Mouse (Mus musculus) frontal cortex, postnatal 36 days (tissue): ENCODE data around the gene Rgp1.
"Not testable (repeated sequence)": the region's sequence is repeated elsewhere in the genome, so short reads cannot be mapped to it uniquely, and the experiment has no call there.

Experiments
- DNase-seq, 2 experiments: peaks; one replicate each; pipeline ENCODE4 v3.0.0; 2022; ENCODE audit warnings: low spot score in 2 of 2

Rgp1 gene

DNA sequence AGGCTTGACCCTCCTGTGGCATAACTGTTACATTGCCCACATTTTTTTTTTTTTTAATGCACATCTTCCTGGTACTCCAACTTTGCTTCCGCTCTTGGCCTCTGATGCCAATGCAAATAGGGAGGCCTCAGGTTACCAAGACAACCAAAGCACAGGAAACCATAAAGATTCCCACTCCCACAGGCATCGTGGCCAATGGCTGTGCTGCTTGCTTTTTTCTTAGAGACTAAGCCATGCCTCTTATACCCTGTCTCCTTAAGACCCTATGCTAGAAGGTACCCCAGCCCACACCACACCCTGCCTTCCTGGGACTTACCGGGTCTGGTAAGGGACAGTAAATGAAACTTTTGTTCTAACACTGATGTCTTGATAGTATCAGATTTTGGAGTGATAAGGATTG, 14.9 kb downstream of the Rgp1 start:
- DNase-seq, result no peak

DNA sequence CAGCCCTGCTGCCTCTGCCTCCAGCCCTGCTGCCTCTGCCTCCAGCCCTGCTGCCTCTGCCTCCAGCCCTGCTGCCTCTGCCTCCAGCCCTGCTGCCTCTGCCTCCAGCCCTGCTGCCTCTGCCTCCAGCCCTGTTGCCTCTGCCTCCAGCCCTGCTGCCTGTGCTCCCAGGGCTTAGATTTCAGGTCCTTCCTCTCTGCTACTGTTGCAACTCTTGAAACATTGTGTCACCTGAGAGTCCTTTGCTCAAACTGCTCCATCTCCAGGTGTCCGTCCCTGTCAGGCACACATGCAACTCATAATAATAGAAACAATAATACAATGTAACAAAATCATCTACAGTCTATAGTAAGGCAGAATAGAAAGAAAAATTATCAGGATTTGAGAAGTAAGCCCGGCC, 18.1 kb downstream of the Rgp1 start:
- DNase-seq, result not testable (repeated sequence)

DNA sequence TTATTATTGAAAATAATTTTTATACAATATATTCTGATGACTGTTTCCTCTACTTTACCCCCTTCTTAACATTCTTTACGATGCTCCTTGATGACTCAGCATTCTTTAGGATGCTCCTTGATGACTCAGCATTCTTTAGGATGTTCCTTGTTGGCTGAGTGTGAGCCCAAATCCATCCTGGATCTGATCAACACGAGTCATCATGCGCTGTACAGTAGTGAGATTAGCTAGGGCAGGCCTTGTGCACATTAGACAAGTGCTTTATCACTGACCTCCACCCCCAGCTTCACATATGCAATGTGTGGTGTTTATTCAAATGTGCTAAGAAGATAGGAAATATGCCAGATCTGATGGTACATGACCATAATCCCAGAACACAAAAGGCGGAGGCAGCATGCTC, 19.7 kb downstream of the Rgp1 start:
- no peak for DNase-seq

DNA sequence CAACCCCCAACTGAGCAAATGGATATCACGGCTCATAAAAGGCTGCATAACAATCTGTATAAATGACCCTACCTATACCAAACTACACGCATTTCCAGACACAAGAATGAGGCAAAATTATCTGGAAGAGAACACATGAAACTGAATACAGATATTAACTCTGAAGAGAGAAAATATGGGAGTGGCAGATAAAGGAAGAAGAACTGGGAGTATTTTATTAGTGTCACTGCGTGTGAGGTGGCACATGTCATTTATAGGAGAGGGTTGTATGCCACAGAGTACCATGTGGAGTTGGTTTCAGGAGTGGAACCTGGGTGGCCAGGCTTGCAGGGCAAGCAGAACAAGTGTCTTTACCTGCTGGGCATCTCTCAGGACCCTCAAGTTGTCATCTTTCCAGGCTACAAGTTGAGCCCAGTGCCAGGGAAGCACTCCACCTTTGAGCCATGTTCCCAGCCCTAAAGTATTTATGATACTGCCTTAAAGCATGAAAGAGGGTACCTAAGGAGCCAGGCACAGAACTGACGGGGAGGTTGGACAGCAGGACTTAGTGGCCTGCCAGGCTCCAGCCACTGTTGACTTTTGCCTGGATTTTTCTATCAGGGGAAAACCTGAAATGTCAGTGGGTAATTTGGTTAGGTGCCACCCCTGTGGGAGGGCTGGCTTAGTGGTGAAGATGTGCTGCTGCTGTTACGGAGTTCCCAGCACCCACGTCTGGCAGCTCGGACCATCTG, 20.3 kb downstream of the Rgp1 start:
- DNase-seq, result no peak

DNA sequence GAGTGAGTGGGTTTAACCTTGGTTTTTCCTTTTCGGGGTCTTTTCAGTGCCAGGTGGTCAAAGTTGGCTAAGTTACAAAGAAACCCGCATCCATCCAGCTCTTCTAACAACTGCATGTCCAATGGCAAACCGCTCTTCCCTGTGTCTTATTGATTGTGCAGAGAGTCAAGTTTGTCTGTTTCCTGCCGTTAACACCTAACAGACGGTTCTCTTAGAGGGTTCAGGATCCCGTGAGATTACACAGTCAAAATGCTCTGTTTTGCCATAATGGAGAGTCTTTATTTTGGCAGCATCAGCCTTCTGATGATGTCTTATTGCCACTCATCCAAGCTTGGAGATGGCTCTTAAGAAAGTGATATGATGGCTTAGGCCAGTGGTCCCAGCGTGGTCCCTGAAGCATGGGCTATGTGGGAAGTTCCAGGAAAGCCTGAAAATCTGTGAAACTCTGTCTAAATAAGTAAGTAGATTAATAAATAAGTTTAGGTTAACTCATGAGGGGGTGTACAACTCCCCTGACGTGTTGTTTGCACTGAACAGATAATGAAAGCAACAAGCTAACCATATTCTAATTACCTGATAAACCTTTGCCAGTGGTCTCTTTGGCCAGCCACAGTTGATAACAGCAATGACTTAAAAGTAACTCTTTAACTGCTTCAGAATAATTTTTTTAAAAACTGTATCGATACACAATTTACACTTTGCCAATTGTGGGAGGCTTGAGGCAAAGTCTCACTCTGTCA, 21.9 kb downstream of the Rgp1 start:
- no peak for DNase-seq

DNA sequence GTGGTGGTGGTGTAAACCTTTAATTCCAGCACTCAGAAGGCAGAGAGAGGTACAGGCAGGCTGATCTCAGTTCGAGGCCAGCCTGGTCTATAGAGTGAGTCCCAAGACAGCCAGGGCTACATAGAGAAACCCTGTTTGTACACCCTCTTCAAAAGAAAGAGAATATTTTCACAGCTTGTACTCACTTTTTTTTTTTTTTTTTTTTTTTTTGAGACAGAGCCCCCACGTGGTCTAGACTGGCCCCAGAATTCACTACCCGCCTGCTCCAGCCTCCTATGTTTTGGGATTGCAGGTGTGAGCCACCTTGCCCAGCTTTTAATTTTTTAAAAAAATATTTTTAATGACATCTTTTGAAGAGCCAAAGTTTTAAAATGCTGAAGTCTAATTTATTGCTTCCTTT, 25.6 kb downstream of the Rgp1 start:
- DNase-seq, result no peak

DNA sequence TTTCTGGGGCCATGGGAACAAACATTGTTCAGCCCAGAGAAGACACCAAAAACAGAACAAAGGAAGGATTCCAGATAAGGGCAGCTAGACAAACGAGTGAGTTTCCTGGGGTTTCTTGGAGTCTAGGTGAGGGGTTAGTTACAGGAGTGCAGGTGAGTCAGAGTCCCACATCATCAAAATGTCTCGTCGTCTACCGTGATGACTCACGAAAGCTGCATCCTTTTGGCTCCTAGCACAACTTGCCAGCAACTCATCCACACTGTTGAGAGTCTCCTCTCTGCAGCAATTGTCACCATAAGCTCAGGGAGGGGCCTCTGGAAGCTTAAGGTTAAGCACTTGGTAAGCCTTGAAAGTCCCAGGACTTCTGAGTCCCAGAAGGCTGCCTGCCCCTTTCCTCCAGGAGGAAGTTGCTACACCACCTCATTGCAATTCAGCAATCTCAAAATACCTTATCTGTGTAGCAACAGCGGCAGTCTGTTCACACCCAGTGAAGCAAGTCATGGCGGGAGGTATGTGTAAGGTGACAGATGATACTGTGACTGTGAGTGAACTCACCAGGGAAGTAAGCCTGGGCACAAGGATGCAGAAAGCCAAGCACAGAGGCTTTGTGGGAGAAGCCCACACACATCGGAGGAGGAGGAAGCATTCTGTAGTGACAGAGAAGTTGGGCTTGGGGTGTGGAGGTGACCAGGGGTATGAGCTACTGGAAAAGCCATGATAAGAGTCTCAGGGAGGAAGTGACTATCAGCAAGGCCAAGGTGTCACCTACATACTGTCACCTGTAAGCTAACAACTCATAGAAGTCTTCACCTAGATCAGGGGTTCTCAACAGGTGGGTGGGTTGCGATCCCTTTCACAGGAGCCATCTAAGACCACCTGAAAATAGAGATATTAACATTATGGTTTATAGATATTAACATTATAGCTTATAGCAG, 26.5 kb downstream of the Rgp1 start:
- DNase-seq, result no peak

DNA sequence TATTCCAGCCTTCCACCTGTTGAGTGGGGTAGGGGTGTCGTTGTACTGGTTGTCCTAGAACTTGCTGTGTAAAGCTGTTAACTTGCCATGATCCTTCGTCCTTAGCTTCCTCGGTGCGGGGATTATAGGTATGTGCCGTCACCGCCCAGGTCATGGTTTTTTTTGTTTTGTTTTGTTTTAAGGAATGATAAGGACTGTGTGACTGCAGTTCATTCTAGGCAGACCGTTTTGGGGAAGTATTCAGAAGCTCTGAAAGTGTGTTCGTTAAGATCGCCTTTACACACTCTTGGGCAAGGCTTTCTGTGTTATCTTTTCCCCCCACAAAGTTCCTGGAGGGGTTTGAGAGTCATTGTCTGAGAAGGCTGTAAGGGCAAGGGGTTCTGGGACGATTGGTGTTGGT, 34.0 kb downstream of the Rgp1 start:
- DNase-seq, result no peak

DNA sequence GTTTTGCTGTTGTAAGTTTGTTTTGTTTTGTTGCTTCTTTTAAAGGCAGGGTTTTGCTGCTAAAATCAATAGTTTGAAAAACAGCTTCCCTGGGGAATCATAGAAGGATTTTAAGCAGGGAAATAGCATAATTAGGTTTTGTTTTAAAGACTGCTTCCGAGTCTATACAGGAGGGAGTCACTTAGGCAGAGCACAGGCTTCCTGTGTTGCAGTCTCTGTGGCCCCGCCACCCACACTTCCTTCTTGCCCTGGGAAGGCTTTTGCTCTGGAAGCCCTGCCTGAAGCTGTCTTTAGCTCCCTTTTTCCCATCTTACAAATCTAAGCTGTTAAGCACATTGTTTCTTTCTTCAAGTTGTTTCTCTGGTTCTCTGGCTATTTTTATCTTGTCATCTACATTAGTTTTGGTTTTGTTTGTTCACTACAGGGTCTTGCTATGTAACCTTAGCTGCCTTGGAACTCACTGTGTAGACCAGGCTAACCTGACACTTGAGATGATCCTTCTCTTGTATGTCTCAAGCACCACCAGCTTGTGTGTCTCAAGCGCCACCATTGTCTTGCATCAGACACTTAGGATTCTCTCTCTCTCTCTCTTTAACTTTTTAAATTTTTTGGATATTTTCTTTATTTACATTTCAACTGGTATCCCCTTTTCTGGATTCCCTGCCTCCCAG, 34.7 kb downstream of the Rgp1 start:
- no peak for DNase-seq

DNA sequence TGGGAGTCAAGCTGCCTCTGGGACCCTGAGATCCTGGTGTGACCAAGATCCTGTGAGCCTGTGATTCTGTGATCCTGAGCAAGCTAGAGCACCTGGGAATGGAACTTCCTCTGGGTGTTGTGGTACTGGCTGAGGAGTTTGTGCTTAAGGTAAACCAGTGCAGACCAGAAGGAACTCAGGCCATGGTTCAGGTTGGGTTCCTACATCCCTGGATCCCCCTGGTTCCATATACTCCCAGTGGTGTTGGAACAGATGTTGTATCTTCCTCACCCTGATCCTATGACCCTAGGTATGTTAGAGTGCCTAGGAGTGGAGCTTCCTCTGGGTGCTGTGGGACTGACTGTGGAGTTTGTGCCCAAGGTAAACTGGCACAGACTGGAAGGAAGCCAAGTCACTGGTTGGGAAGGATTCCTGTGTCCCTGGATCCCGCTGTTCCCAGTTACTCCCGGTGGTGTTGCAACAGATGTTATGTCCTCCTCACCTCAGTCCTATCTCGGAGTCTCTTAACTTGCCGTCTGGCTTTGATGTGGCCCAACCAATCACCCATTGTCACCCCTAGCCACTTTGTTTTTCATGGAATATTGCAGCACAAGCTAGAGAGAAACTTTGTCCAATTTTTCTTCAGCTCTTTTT, 41.7 kb downstream of the Rgp1 start:
- no peak for DNase-seq

DNA sequence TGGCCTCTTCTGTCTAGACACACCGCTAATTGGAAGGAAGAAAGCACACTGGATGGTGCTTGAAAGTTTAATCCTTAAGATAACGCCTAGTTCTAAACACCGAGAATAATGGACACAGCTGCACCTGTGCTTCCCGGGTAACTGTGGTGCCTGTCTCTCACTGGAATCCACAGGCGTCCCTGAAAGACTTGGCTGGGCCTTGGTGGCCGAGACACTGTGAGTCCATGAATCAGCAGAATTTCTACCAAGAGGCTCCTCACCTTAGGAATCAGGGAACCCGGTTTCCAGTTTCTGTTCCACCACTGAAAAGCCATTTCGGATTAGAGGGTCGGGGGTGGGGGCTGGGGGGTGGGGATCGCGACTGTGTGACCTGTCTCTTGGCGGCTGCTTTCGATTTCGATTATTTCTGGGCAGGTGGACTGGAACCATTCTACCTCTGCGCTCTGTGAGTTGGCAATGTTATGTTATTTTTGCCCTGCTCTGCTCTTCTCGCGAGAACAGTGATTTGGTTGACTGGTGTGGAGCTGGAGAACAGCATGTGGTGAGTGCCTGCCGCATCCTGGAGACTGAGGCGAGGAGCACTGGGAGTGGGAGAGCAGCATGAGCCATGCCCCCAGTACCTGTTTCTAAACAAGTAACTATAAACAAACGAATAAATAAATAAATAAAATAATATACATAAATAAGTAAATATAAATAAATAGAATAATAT, 50.7 kb downstream of the Rgp1 start:
- DNase-seq, result no peak

DNA sequence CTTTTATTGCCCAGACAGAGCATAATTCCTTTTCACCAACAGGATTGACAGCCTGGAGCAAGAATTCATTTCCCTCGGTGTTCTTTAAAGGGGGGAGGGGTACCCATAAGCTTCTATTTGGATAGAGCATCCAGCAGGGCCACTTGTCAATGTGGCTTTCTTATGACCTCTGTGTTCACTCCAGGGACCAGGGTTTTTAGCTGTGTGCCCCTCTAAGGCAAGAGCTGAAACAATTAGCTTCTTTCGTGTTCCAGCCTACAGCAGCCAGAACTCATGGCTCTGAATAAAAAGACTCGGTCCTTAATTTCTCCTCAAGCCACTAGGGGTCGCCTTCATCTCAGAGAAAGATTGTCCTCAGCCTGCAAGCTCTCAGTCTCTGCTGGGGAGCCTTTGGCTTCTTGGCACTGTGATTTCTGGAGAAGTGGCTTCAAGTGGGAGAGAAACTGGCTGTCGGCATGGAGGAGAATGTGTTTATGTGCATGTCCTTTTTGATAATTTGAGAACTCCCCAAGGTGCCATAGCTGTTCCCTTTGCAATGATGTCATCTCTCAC, 51.6 kb downstream of the Rgp1 start:
- DNase-seq, result peak; percentile 75 to 94

DNA sequence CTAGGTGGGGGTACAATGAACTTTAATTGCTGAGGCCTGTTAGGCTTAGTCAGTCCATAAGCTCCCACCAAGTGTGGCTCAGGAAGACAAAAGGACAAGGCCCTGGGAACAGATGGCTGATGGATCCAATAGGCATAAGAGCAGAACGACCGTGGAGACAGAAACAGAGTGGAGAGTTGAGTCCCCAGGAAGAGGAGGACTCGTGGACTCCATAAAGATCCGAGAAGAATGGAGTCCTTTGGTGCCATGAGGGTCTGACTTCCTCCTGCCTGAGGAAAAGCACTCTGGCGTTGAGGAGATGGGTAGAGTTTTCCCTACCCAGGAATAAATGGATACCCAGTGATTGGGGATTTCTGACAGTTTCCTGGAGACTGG, 52.1 kb downstream of the Rgp1 start:
- DNase-seq, result no peak

DNA sequence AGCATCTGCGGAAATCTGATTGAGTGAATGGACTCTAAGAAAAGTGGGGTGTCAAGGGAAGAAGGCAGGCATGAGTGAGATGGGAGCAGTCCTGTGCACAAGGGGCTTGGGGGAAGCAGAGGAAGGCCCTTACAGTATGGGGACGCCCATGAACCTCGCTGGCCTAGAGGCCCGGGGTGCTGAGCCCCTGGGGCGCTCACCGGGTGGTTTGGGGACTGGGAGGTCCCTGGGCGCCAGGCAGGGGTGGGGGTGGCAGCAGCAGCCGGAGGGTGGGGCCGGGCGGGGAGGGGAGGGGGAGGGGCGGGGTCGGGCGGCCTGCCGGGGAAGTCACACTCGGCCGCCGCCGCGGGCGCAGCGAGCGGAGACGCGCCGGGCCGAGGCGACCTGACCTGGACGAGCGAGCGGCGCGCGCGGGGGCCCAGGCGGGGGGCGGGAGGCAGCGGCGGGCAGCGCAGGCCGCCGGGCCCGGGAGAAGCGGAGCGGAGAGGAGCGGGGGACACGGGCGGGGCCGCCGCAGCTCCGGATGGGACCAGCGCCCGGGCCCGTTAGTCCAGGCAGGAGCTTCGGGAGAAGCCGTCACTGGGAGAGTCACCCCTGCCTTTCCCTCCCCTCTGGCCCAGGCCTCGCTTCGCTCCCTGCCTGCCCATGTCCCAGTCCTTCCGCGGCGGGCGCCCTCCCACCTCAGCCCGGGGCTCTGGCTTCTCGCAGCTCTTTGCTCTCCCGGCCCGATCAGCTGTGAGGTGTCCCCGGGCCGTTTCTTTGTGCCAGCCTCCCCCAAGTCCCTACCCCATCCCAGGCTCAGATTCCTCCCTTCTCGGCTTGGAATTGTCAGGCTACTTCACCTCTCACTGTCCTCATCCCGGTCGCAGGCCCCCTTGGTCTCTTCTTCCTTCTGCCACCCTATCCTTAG, 52.8 kb downstream of the Rgp1 start, which contains the start of gene Npr2:
Gene Npr2 (plus strand): TSS at position 890 of the 910 bp plus-strand sequence.
- DNase-seq, result peak in 1 of 2 experiments; percentile 35

DNA sequence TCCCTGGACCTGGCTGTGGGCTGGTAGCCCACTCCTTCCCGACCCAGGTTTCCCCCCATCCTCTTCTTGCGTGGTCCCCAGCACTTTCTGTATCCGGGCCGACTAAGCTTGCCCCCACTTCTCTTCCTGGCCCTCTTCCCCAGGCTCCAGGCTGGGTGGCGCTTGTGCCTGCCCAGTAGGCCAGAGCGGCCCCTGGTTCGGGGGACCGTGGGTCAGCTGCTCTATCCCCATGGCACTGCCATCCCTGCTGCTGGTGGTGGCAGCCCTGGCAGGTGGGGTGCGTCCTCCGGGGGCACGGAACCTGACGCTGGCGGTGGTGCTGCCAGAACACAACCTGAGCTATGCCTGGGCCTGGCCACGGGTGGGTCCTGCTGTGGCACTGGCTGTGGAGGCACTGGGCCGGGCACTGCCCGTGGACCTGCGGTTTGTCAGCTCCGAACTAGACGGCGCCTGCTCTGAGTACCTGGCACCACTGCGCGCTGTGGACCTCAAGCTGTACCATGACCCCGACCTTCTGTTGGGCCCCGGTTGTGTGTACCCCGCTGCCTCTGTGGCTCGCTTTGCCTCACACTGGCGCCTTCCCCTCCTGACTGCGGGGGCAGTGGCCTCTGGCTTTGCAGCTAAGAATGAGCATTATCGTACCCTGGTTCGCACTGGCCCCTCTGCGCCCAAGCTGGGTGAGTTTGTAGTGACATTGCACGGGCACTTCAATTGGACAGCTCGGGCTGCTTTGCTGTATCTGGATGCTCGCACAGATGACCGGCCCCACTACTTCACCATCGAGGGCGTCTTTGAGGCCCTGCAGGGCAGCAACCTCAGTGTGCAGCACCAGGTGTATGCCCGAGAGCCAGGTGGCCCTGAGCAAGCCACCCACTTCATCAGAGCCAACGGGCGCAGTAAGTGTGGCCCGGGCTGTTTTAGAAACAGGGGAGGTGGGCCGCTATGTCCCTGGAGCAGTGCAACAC, 53.7 kb downstream of the Rgp1 start:
- DNase-seq, result no peak

DNA sequence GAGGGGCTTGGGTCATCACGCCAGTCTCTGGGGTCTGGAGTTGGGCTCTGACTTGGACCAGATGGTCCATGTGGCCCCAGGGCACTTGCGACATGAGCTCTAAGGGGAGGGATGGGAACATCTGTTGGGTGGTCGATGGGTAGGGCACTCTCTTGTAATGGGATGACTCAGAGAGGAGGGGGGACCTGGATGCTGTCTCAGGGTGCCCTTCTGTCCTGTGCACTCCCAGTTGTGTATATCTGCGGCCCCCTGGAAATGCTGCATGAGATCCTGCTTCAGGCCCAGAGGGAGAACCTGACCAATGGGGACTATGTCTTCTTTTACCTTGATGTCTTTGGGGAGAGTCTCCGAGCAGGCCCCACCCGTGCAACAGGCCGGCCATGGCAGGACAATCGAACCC, 54.8 kb downstream of the Rgp1 start:
- no peak for DNase-seq

DNA sequence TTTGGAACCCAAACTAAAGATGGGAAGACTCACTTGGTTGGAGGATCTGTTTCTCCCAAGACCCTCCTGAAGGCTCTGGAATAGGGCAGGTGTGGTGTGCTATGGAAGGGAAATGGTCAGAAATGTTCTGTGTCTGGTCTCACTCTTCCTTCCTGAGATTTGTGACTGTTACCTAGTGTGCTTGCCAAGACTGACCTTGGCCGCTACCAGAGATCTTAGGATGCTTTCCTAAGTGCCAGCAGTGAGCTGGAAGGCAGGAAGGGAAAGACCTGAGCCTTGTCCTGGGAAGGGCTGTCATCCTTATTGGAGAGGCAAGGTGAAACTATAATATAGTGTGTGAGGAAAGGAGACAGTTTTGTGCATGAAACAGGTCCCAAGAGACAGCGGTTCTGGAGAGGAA, 55.2 kb downstream of the Rgp1 start:
- no peak for DNase-seq
